Mouse (Mus musculus): ENCODE results near the gene Rfc2.

GRCm38 (mm10) chr5:134536036-134536435, 45.1 kb upstream of the Rfc2 start:
- TF ChIP-seq CTCF (IDR thresholded peaks at IDR 0.05; ENCODE audit: low read depth) (no peak), EP300 (IDR thresholded peaks at IDR 0.05; ENCODE audit: low read depth) (no peak)

All from liver, embryonic 14.5 days (tissue).